Mouse (Mus musculus) hindbrain, embryonic 14.5 days (tissue): ENCODE measurements around the gene Hist1h2ag. TPM values are rescaled to one million over a fixed set of nuclear protein-coding genes. Genes with fewer than 3 reads are reported as not detected.

Experiments
- ATAC-seq: fragments of 200-750 bp; cut with Nextera tagmentation; 2 replicates; pipeline ENCODE4 v1.8.0; 2017; ENCODE audit warnings: moderate number of reproducible peaks, mild to moderate bottlenecking, moderate TSS enrichment, moderate library complexity; ENCODE audit not compliant: low FRiP score
- DNase-seq: peaks from one replicate; pipeline ENCODE4 v3.0.0-alpha.2; 2015; ENCODE audit warnings: low spot score
- H3K27ac ChIP-seq: fragments of 300-500 bp; sonication (generic); 2 replicates; pipeline ENCODE4 v1.5.1; 2014; ENCODE audit warnings: mild to moderate bottlenecking, moderate library complexity
- H3K27me3 ChIP-seq: fragments of 300-500 bp; sonication (generic); 2 replicates; pipeline ENCODE4 v1.6.1; 2014; ENCODE audit warnings: mild to moderate bottlenecking, low read length, mixed read lengths; ENCODE audit not compliant: control insufficient read depth, insufficient read depth
- H3K36me3 ChIP-seq: fragments of 300-500 bp; sonication (generic); replicated peaks from 2 replicates; pipeline ENCODE4 v1.6.1; 2014; ENCODE audit not compliant: control insufficient read depth, insufficient read depth
- H3K4me1 ChIP-seq: fragments of 300-500 bp; sonication (generic); replicated peaks from 2 replicates; pipeline ENCODE4 v1.6.1; 2014; ENCODE audit warnings: antibody characterized with exemption, low read length, mixed read lengths; ENCODE audit not compliant: control insufficient read depth, insufficient read depth
- H3K4me2 ChIP-seq: fragments of 300-500 bp; sonication (generic); replicated peaks from 2 replicates; pipeline ENCODE4 v1.6.1; 2014; ENCODE audit warnings: mild to moderate bottlenecking, moderate library complexity
- H3K4me3 ChIP-seq: fragments of 300-500 bp; sonication (generic); replicated peaks from 2 replicates; pipeline ENCODE4 v1.5.1; 2014; ENCODE audit warnings: mild to moderate bottlenecking, low read length
- H3K9ac ChIP-seq: fragments of 300-500 bp; sonication (generic); 2 replicates; pipeline ENCODE4 v1.6.1; 2014
- H3K9me3 ChIP-seq: fragments of 300-500 bp; sonication (generic); 2 replicates; pipeline ENCODE4 v1.6.1; 2016; ENCODE audit warnings: low read length; ENCODE audit not compliant: control insufficient read depth
- WGBS: fragments of 180-500 bp; shearing (Covaris S2); extraction: QIAGEN DNeasy Blood & Tissue Kit; methylation state at CpG from one replicate; pipeline ENCODE4 v1.1.7; 2014; 5-methylcytosine and 5-hydroxymethylcytosine counted together
- polyA plus RNA-seq: library from polyadenylated mRNA; unstranded; fragments of >200 nt; fragmentation: Nextera tagmentation; extraction: Ambion mirVana; gene quantifications from 2 replicates; pipeline ENCODE4 v1.2.1, GENCODE M21; 2014

Gene Hist1h2ag
- polyA plus RNA-seq, 1 experiment from 2014 or later = 5.3 TPM

GRCm38 (mm10) chr13:22015479-22016450, 27.0 kb downstream of the Hist1h2ag start:
- H3K9ac ChIP-seq = no peak overlapping the region
- no peaks in the 10 kb centered on the region for H3K36me3 ChIP-seq
- no peak overlapping the region for H3K4me3 ChIP-seq
- ATAC-seq (peak; percentile 64; the same call in 1 of the 2 replicates), DNase-seq (peak; percentile 81)
- H3K27ac ChIP-seq = no peak overlapping the region
- WGBS = 14% methylated on average over 27 of the region's 27 CpGs
- H3K4me2 ChIP-seq = no peak overlapping the region
- 0 out of 2 replicates have a peak, but pooled peaks cover 7% of the 10 kb centered on the region for H3K9me3 ChIP-seq
- H3K27me3 ChIP-seq = peaks cover 97% of the 10 kb centered on the region
- H3K4me1 ChIP-seq = no peaks in the 10 kb centered on the region

GRCm38 (mm10) chr13:22014411-22014845, 28.3 kb downstream of the Hist1h2ag start:
- DNase-seq = no peak
- H3K27me3 ChIP-seq = peaks cover 97% of the 10 kb centered on the region
- H3K4me2 ChIP-seq = no peak overlapping the region
- ATAC-seq = no peak
- no peaks in the 10 kb centered on the region for H3K4me1 ChIP-seq
- H3K36me3 ChIP-seq = no peaks in the 10 kb centered on the region
- no peak overlapping the region for H3K4me3 ChIP-seq
- H3K9ac ChIP-seq = no peak overlapping the region
- H3K27ac ChIP-seq = no peak overlapping the region
- H3K9me3 ChIP-seq = 0 out of 2 replicates have a peak, but pooled peaks cover 7% of the 10 kb centered on the region
- 16% methylated on average over 17 of the region's 17 CpGs for WGBS

- Histone ChIP-seq H3K9ac (no peak overlapping the region), H3K36me3 (no peaks in the 10 kb centered on the region), H3K9me3 (0 out of 2 replicates have a peak, but pooled peaks cover 7% of the 10 kb centered on the region), H3K4me2 (no peak overlapping the region), H3K27ac (no peak overlapping the region), H3K27me3 (peaks cover 97% of the 10 kb centered on the region), H3K4me3 (no peak overlapping the region), H3K4me1 (no peaks in the 10 kb centered on the region)
- no peak for ATAC-seq
- 23% methylated on average over 13 of the region's 13 CpGs for WGBS
- DNase-seq = no peak
Observed at GRCm38 (mm10) chr13:22013716-22014115, 29.0 kb downstream of the Hist1h2ag start.

DNA sequence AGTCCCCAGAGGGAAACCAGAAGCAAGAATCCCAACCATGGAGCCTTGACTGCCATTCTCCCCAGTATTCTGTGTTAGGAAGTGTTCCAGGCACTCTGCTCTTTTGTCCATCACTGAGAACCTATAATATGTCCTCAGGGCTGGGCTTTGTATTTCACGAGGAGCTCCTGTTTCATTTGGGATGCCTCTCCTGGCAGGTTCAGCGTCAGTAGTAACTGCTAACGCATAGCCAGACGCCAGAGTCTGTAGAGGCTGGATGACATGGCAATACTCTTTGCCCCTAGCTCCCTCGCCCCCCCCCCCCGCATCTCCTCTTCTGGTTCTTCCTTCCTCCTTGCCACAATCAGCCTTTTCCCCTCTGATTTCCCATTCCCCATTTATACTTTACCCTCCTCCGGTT, 33.1 kb downstream of the Hist1h2ag start, which contains the start of gene Prss16:
TSS of gene Prss16 (minus strand) at position 101 of the 400 bp plus-strand sequence.
- no peak within 1 kb of the TSS for H3K4me3 ChIP-seq
- WGBS = 40% methylated on average over 6 of the region's 7 CpGs
- no peak within 1 kb of the TSS for H3K4me2 ChIP-seq
- no peak within 1 kb of the TSS for H3K9ac ChIP-seq
- no peaks in the 10 kb centered on the region for H3K36me3 ChIP-seq
- peaks cover 97% of the 10 kb centered on the region for H3K27me3 ChIP-seq
- ATAC-seq (no peak), DNase-seq (no peak)
- H3K27ac ChIP-seq = no peak within 1 kb of the TSS
- H3K4me1 ChIP-seq = peaks cover 15% of the 10 kb centered on the region
- no peaks in the 10 kb centered on the region for H3K9me3 ChIP-seq

- H3K9me3 ChIP-seq = no peaks in the 10 kb centered on the region
- DNase-seq (no peak), ATAC-seq (no peak)
- H3K9ac ChIP-seq = no peak overlapping the region
- peaks cover 97% of the 10 kb centered on the region for H3K27me3 ChIP-seq
- no peak overlapping the region for H3K27ac ChIP-seq
- no peak overlapping the region for H3K4me3 ChIP-seq
- peaks cover 15% of the 10 kb centered on the region for H3K4me1 ChIP-seq
- no peaks in the 10 kb centered on the region for H3K36me3 ChIP-seq
- H3K4me2 ChIP-seq = no peak overlapping the region
- WGBS = 70% methylated on average over 3 of the region's 3 CpGs
Observed at GRCm38 (mm10) chr13:22008707-22009106, 34.0 kb downstream of the Hist1h2ag start.

DNA sequence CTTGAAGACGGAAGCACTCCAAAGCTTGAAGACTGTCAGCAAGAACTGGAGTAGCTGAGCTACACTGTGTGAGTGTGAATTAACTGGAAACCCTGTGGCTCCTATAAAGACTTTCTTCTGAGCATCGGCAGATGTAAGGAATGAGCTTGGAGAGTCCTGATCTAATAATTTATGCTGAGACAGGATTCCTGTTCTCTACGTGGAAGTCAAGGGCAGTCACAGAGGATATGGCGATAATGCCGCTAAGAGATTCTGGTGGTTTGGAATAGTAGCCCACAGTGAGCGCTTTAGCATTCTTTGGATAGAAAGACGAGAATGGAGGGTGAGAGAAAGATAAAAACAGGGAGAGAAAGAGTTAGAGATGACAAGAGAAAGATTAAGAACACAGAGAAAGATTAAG, 34.9 kb downstream of the Hist1h2ag start:
- H3K27me3 ChIP-seq = peaks cover 97% of the 10 kb centered on the region
- H3K27ac ChIP-seq = no peak overlapping the region
- no peaks in the 10 kb centered on the region for H3K9me3 ChIP-seq
- peaks cover 15% of the 10 kb centered on the region for H3K4me1 ChIP-seq
- no peak overlapping the region for H3K9ac ChIP-seq
- DNase-seq (no peak), ATAC-seq (no peak)
- 52% methylated on average over 7 of the region's 7 CpGs for WGBS
- no peak overlapping the region for H3K4me2 ChIP-seq
- H3K36me3 ChIP-seq = no peaks in the 10 kb centered on the region
- no peak overlapping the region for H3K4me3 ChIP-seq

DNA sequence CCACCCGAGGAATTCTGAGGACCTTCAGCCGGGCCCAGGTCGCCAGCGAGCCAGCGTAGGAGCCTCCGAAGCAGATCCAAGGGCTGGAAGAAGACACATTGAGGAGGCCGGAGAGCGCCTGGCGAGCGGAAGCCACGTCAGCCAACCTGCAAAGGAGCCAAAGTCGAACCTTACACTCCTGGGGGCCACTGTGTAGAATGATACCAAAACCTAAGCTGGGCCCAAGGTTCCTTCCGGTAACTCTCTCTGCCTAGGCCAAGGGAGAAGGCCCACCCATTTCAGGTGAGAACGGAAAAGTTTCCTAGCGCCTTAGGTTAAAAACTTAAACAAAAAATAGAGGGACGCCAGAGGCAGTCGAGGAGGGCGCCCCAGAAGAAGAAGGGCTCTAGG, 35.6 kb downstream of the Hist1h2ag start:
- 2% methylated on average over 18 of the region's 18 CpGs for WGBS
- H3K27me3 ChIP-seq = peaks cover 97% of the 10 kb centered on the region
- no peak for DNase-seq
- H3K4me2 ChIP-seq = peak overlapping the region; percentile 79
- no peak overlapping the region for H3K9ac ChIP-seq
- H3K36me3 ChIP-seq = no peaks in the 10 kb centered on the region
- H3K9me3 ChIP-seq = no peaks in the 10 kb centered on the region
- H3K4me3 ChIP-seq = peak overlapping the region; percentile 35
- no peak overlapping the region for H3K27ac ChIP-seq
- ATAC-seq = no peak
- peaks cover 15% of the 10 kb centered on the region for H3K4me1 ChIP-seq

DNA sequence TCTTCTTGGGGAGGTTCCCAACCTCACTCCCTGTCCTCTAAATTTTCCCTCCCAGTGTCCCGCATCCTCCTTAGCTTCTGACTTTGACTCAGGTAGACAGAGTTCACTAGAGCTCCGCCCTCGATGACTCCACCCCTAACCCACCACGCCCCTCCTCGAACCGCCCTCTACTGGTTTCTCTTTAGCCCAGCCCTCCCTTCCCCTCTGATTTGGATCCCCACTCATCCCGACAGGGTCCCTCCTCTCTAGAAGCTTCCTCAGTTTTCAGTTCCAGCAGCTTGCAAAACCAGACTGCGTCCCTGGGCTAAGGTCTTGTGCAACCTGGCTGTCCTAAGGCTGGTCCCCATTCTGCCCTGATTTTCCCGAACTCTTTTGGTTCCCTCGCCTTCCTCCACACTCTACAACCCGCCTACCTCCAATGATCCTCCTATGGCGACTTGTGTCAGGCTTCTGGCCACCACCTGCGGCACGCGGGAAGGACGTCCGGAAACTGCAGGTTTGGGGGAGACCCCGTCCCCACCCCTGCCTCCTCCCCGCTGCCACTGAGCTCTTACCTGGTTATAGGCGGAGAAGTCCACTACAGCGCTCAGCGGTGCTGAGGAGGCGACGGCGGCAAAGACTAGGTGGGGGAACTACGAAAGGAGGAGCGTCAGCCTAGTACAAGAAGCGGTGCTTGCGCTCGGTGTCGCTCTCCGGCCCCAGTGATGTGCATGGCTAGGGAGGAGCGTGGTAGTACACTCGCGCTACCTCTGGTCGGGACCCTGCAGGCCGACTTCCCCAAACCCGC, 36.2 kb downstream of the Hist1h2ag start:
- no peaks in the 10 kb centered on the region for H3K9me3 ChIP-seq
- DNase-seq (no peak), ATAC-seq (peak; percentile 68)
- peak overlapping the region; percentile 35 for H3K4me3 ChIP-seq
- H3K4me1 ChIP-seq = peaks cover 15% of the 10 kb centered on the region
- H3K9ac ChIP-seq = no peak overlapping the region
- no peaks in the 10 kb centered on the region for H3K36me3 ChIP-seq
- WGBS = under 1% methylated on average over 38 of the region's 38 CpGs
- peaks cover 98% of the 10 kb centered on the region for H3K27me3 ChIP-seq
- peak overlapping the region; percentile 79 for H3K4me2 ChIP-seq
- H3K27ac ChIP-seq = no peak overlapping the region
